Mouse (Mus musculus): ENCODE results near the gene F9.
A peak's percentile ranks its signal among the peaks of the same experiment; 100 is the strongest.
"Not testable (repeated sequence)": the region's sequence is repeated elsewhere in the genome, so short reads cannot be mapped to it uniquely, and the experiment has no call there.

The F9 gene

GRCm38 (mm10) chrX:59999221-60000083 is at the start of gene F9:
TSS of gene F9 (plus strand) at chrX:59999464.
- DNase-seq (ENCODE audit: low spot score in 2 of 2): no peak

GRCm38 (mm10) chrX:59969767-59970166 is 29.5 kb upstream of the F9 start:
- not testable (repeated sequence) for DNase-seq (ENCODE audit: low spot score in 2 of 2)

GRCm38 (mm10) chrX:60000084-60000443 is 800 bp downstream of the F9 start:
- DNase-seq (ENCODE audit: low spot score in 2 of 2): no peak

GRCm38 (mm10) chrX:60001461-60001860 is 2.2 kb downstream of the F9 start:
- DNase-seq (ENCODE audit: low spot score in 2 of 2): peak in 1 of 2 experiments; percentile 15

GRCm38 (mm10) chrX:60013084-60013676 is 13.9 kb downstream of the F9 start:
- DNase-seq (ENCODE audit: low spot score in 2 of 2): peak; percentile 20 to 37

- no peak for DNase-seq (ENCODE audit: low spot score in 2 of 2)
These were observed 15.3 kb downstream of the F9 start for GRCm38 (mm10) chrX:60014588-60014987.

- DNase-seq (ENCODE audit: low spot score in 2 of 2): no peak
These were observed 21.7 kb downstream of the F9 start for GRCm38 (mm10) chrX:60021007-60021406.

GRCm38 (mm10) chrX:60021595-60021994 is 22.3 kb downstream of the F9 start:
- DNase-seq (ENCODE audit: low spot score in 2 of 2): no peak

- peak; percentile 25 to 41 for DNase-seq (ENCODE audit: low spot score in 2 of 2)
These were observed 27.4 kb downstream of the F9 start for GRCm38 (mm10) chrX:60026654-60027053.

- DNase-seq (ENCODE audit: low spot score in 2 of 2): no peak
These were observed 55.5 kb downstream of the F9 start for GRCm38 (mm10) chrX:60054745-60055144.

- no peak for DNase-seq (ENCODE audit: low spot score in 2 of 2)
These were observed 55.9 kb downstream of the F9 start for GRCm38 (mm10) chrX:60055185-60055584.

GRCm38 (mm10) chrX:60075359-60075758 is 76.1 kb downstream of the F9 start:
- DNase-seq (ENCODE audit: low spot score in 2 of 2): no peak

All from right cerebral cortex, postnatal 10 days (tissue).